Mouse (Mus musculus) small intestine, adult 2 months (tissue): ENCODE results near the gene Nbas. TPM values are rescaled to one million over a fixed set of nuclear protein-coding genes. Genes with fewer than 3 reads are reported as not detected.
A peak's percentile ranks its signal among the peaks of the same experiment; 100 is the strongest.

Experiments used
- H3K27ac ChIP-seq: fragments of 200-500 bp; 2 replicates; pipeline ENCODE4 v1.5.1; 2012; ENCODE audit warnings: low read depth, low read length, control low read depth, inconsistent platforms; ENCODE audit not compliant: insufficient read depth
- H3K27me3 ChIP-seq: fragments of 200-500 bp; 2 replicates; pipeline ENCODE4 v1.6.1; 2012; ENCODE audit warnings: mild to moderate bottlenecking, moderate library complexity, low read length, inconsistent platforms; ENCODE audit not compliant: control insufficient read depth, insufficient read depth
- H3K36me3 ChIP-seq: fragments of 200-500 bp; 2 replicates; pipeline ENCODE4 v1.6.1; 2012; ENCODE audit warnings: mild to moderate bottlenecking, low read length, control low read depth, inconsistent platforms; ENCODE audit not compliant: control insufficient read depth, insufficient read depth
- H3K4me1 ChIP-seq: fragments of 200-500 bp; 2 replicates; pipeline ENCODE4 v1.6.1; 2012; ENCODE audit warnings: low read length, inconsistent platforms, mixed read lengths; ENCODE audit not compliant: control insufficient read depth, insufficient read depth, insufficient read length
- H3K4me3 ChIP-seq: fragments of 200-500 bp; 2 replicates; pipeline ENCODE4 v1.5.1; 2012; ENCODE audit warnings: low read depth, mild to moderate bottlenecking, control low read depth, inconsistent platforms, low read length, moderate library complexity
- CTCF ChIP-seq: fragments of 200-500 bp; IDR thresholded peaks from 2 replicates; pipeline ENCODE4 v1.5.1; 2012; ENCODE audit warnings: low read depth, mild to moderate bottlenecking, control low read depth, inconsistent platforms, low read length, moderate library complexity, mixed read lengths; ENCODE audit not compliant: insufficient replicate concordance, insufficient read length; ENCODE audit errors: extremely low read depth
- POLR2A ChIP-seq: fragments of 200-500 bp; IDR thresholded peaks from 2 replicates; pipeline ENCODE4 v1.6.1; 2012; ENCODE audit warnings: low read depth, mild to moderate bottlenecking, control low read depth, inconsistent platforms, low read length, moderate library complexity
- WGBS: fragments of 180-500 bp; shearing (Covaris S2); methylation state at CpG from one replicate; pipeline ENCODE4 v1.1.7; 2018; 5-methylcytosine and 5-hydroxymethylcytosine counted together
- polyA plus RNA-seq: library from polyadenylated mRNA; depleted of rRNA; stranded (reverse); fragments of >200 nt; gene quantifications from 2 replicates; pipeline ENCODE4 v1.2.3, GENCODE M21; 2012; rRNA removed

The Nbas gene
- 12.5 and 17.2 TPM in 2 replicates for polyA plus RNA-seq

- H3K27ac ChIP-seq = peak within 1 kb of the TSS; percentile 44; the same call in 1 of the 2 replicates
- peaks cover under 1% of the 10 kb centered on the region; the same call in 1 of the 2 replicates for H3K36me3 ChIP-seq
- peak; percentile 57; the same call in 1 of the 2 replicates for TF ChIP-seq POLR2A
- TF ChIP-seq CTCF = no peak
- peaks cover 8% of the 10 kb centered on the region; the same call in 1 of the 2 replicates for H3K4me1 ChIP-seq
- 3% methylated on average over 38 of the region's 38 CpGs for WGBS
- H3K27me3 ChIP-seq = no peaks in the 10 kb centered on the region; the same call in 1 of the 2 replicates
- peak within 1 kb of the TSS; percentile 96 for H3K4me3 ChIP-seq
These were observed at the start of gene Nbas for GRCm38 (mm10) chr12:13268826-13269449. Gene Nbas (plus strand): TSS chr12:13269133.

- Histone ChIP-seq H3K4me1 (peaks cover 3% of the 10 kb centered on the region; the same call in 1 of the 2 replicates), H3K36me3 (peaks cover 49% of the 10 kb centered on the region), H3K27ac (no peak overlapping the region), H3K4me3 (no peak overlapping the region), H3K27me3 (no peaks in the 10 kb centered on the region)
- no peak for TF ChIP-seq CTCF
- TF ChIP-seq POLR2A = no peak
These were observed 26.5 kb upstream of the Nbas start for GRCm38 (mm10) chr12:13242453-13242852.

GRCm38 (mm10) chr12:13248691-13249572, 20.0 kb upstream of the Nbas start, which contains the start of gene Ddx1:
Gene Ddx1 (minus strand): TSS chr12:13249213.
- Histone ChIP-seq H3K4me1 (peaks cover 4% of the 10 kb centered on the region; the same call in 1 of the 2 replicates), H3K27ac (peak within 1 kb of the TSS; percentile 21), H3K27me3 (no peaks in the 10 kb centered on the region), H3K36me3 (peaks cover 11% of the 10 kb centered on the region), H3K4me3 (peak within 1 kb of the TSS; percentile 93)
- TF ChIP-seq POLR2A (peak; percentile 59; the same call in 1 of the 2 replicates), CTCF (no peak)
- 3% methylated on average over 57 of the region's 59 CpGs for WGBS

GRCm38 (mm10) chr12:13249573-13249919, 19.4 kb upstream of the Nbas start:
- no peak for TF ChIP-seq CTCF
- no peak for TF ChIP-seq POLR2A
- Histone ChIP-seq H3K4me1 (peaks cover 4% of the 10 kb centered on the region; the same call in 1 of the 2 replicates), H3K27ac (no peak overlapping the region), H3K27me3 (no peaks in the 10 kb centered on the region), H3K4me3 (no peak overlapping the region), H3K36me3 (peaks cover 7% of the 10 kb centered on the region)
- 74% methylated on average over 3 of the region's 3 CpGs for WGBS

GRCm38 (mm10) chr12:13255068-13255467, 13.9 kb upstream of the Nbas start:
- Histone ChIP-seq H3K27me3 (no peaks in the 10 kb centered on the region), H3K4me3 (no peak overlapping the region), H3K27ac (no peak overlapping the region), H3K4me1 (no peaks in the 10 kb centered on the region), H3K36me3 (no peaks in the 10 kb centered on the region)
- TF ChIP-seq POLR2A = no peak
- no peak for TF ChIP-seq CTCF
- 35% methylated on average over 3 of the region's 3 CpGs for WGBS

- Histone ChIP-seq H3K27ac (no peak overlapping the region), H3K4me3 (no peak overlapping the region), H3K36me3 (no peaks in the 10 kb centered on the region), H3K4me1 (no peaks in the 10 kb centered on the region), H3K27me3 (no peaks in the 10 kb centered on the region)
- WGBS = 78% methylated on average over 2 of the region's 2 CpGs
- no peak for TF ChIP-seq CTCF
These were observed 13.2 kb upstream of the Nbas start for GRCm38 (mm10) chr12:13255701-13256100.

GRCm38 (mm10) chr12:13268412-13268811, 521 bp upstream of the Nbas start:
- Histone ChIP-seq H3K27me3 (no peaks in the 10 kb centered on the region; the same call in 1 of the 2 replicates), H3K36me3 (no peaks in the 10 kb centered on the region), H3K27ac (no peak overlapping the region), H3K4me3 (no peak overlapping the region), H3K4me1 (peaks cover 8% of the 10 kb centered on the region; the same call in 1 of the 2 replicates)
- 33% methylated on average over 3 of the region's 3 CpGs for WGBS
- TF ChIP-seq POLR2A (no peak), CTCF (no peak)
